Mouse (Mus musculus) gastrocnemius, postnatal 36 days (tissue): ENCODE measurements around the gene Sclt1. TPM values are rescaled to one million over a fixed set of nuclear protein-coding genes. Genes with fewer than 3 reads are reported as not detected.

Experiments used
- DNase-seq, 2 experiments: peaks; one replicate each; pipeline ENCODE4 v3.0.0; 2022
- intact Hi-C: fragments of 180-260 bp; cut with DNase I; formaldehyde crosslinking; loops from one replicate; pipeline ENCODE4 v1.15.1; 2025
- total RNA-seq, 2 experiments: library from RNA; stranded (reverse); gene quantifications; 2 replicates each; pipeline ENCODE4 v1.2.3; 2021

Sclt1 gene
- total RNA-seq, 2 experiments from 2014 or later: 3.3 to 4.8 TPM

DNA sequence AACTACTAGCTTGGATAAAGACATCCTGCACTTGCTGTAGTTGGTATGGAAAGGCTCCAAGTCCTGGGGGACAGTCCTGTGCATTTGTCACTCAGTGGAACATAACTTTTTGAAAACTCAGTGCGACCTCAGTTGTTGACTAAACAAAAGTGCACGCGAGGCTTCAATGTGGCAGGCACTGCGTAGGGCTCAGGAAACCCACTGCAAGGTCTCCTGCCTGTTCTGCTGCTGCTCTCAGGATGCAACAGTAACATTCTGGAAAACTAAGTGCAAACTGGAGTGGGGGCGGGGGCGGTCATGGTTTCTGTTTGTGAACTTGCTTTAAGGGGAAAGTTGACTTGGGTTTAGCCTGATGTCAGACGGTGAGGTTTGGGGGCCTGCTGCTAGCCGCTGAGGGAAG lies 134.8 kb downstream of the Sclt1 start:
- DNase-seq: no peak
- intact Hi-C loops: loop anchor here (10.0 kb wide), 1 partner anchor 543 kb away; no protein-coding TSS in a partner anchor

DNA sequence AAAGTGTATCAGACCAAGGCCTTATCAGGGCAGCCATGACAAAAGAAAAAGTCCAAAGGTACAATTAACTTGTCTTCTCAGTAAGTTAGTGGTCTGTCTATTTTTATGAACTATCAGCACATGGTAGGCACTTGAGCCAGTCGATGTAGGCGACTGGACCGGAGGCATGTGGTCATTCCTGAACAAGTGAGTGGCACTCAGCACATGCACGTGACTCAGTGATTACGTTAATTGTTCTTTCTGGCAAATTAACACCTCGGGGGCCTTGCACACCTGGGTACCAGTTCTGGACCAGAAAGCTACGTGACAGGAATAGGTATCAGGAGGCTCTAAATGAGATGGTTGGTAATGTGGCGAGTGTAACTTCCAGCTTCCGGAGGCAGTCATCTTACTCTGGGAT lies 135.3 kb downstream of the Sclt1 start:
- no peak for DNase-seq
- intact Hi-C loops: loop anchor here (10.0 kb wide), 1 partner anchor 542 kb away; no protein-coding TSS in a partner anchor

DNA sequence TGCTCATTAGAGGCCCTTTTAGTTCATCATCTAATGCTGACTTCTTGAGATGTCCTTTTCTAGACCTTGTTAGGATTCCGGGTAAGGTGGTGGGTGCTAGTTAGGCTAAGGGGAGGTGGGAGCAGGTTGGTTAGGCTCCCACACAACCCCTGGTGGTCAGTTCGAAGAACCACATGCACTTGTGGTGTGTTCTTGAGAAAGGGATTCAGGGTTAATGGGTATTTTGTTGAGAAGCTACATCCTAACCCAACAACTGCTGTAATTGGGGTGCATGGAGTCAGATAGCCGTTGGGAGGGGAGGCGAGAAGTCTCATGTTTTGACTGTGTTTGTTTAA lies 136.0 kb downstream of the Sclt1 start:
- intact Hi-C loops: loop anchor here (10.0 kb wide), 1 partner anchor 541 kb away; no protein-coding TSS in a partner anchor
- no peak for DNase-seq

DNA sequence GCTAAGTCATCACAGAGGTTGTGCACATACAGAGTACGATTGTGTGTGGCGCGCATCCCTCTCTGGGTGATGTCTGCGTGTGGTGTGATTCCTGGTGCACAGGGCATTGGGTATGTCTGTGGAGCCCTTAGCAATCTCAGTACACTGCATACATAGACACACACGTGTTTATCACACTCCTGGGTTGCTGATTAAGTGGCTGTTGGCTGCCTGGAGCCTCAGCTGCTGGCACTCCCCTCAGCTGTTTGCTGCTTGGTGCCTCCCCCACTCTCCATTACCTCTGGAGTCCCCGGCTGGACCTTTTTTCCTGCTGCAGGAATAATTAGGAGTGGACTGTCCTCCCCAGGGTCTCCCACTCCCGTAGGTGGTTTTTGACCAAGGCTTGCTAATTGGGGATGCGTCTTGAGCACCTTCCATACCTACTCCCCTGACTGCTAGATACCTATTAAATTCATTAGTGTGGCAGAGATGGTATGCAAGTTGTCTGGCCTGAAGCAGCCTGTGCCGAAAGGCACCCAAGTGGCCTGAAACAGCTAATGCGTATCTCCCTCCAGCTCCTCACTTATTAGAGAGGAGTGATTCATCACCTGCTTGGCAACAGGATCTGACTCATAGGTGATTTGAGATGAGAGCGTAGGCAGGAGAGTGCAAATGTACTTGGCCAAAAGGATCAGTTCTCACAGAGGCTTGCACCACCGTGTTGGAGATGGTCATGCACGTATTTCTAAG lies 136.5 kb downstream of the Sclt1 start:
- DNase-seq: no peak

DNA sequence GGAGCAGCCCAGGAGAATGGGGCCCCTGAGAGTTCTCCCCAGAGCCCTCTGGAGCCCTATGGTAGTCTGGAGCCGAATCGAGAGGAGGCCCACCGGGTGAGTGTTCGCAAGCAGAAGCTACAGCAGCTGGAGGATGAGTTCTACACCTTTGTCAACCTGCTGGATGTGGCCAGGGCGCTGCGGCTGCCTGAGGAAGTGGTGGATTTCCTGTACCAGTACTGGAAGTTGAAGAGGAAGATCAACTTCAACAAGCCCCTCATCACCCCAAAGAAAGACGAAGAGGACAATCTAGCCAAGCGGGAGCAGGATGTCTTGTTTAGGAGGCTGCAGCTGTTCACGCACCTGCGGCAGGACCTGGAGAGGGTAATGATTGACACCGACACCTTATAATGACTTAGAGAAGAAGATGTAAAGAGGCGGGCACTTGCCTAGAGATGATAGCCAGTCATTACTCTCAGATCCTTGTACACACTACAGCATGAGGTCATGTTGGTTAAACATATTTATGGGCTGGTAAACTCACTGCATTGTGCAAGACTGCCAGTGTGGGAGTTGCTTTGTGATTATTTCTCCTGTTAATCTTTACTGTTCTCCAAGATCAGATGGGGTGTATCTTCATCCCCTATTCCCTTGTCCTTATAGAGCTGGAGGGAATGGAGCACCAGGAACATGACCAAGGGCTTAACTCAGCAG lies 137.5 kb downstream of the Sclt1 start:
- intact Hi-C loops: loop anchor here (5.0 to 10.0 kb wide), 2 partner anchors 37 to 540 kb away; no protein-coding TSS in a partner anchor
- DNase-seq: no peak

More for the DNA sequence above, 136.5 kb downstream of the Sclt1 start:
- intact Hi-C loops: loop anchor here (10.0 kb wide), 1 partner anchor 541 kb away; no protein-coding TSS in a partner anchor

DNA sequence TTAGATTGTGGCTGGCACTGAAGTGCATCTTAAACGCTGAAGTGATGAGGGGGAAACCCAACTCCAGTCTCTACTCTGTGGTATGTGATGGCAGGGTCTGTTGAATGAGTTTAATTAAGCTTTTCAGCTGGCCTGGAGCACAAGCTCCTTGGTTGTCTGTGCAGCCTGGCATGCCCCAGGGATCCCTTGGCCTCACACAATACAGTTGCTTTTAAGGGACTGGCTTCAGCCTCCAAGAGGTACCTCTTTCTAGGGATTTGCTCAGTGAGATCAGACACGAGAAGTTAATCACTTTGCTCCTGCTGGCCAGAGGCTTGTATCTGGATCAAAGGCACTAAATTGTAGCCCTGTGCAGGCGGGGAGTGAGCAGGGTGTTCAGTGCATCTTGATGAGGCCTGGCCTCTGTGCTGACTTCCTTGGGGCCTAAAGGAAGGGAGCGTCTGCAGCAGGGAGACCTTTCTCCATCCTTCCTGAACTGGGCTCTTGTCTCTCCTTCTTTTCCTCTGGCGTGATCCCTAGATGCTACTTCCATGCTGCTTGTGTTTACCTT lies 138.8 kb downstream of the Sclt1 start:
- intact Hi-C loops: loop anchor here (5.0 to 10.0 kb wide), 2 partner anchors 36 to 539 kb away; no protein-coding TSS in a partner anchor
- DNase-seq: no peak

DNA sequence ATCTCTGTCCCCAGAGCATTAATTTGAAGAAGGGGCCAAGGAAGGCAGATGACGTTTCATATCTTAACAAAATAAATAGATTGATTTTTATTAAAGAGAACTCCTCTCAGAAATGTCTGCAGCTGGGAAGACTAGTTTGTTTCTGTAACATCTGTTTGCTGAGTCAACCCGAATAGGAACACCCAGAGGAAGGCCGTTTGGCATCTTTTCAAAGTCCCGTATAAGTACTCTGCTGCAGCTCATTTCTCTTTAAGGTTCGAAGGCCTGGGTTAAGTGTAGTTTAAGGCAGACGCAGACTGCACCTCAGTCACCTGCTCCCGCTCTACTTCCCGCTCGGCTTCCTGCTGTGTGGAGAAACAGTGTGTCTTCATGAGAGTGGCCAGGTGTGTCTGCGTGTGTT lies 139.4 kb downstream of the Sclt1 start:
- intact Hi-C loops: loop anchor here (5.0 to 10.0 kb wide), 2 partner anchors 36 to 538 kb away; no protein-coding TSS in a partner anchor
- DNase-seq: no peak

DNA sequence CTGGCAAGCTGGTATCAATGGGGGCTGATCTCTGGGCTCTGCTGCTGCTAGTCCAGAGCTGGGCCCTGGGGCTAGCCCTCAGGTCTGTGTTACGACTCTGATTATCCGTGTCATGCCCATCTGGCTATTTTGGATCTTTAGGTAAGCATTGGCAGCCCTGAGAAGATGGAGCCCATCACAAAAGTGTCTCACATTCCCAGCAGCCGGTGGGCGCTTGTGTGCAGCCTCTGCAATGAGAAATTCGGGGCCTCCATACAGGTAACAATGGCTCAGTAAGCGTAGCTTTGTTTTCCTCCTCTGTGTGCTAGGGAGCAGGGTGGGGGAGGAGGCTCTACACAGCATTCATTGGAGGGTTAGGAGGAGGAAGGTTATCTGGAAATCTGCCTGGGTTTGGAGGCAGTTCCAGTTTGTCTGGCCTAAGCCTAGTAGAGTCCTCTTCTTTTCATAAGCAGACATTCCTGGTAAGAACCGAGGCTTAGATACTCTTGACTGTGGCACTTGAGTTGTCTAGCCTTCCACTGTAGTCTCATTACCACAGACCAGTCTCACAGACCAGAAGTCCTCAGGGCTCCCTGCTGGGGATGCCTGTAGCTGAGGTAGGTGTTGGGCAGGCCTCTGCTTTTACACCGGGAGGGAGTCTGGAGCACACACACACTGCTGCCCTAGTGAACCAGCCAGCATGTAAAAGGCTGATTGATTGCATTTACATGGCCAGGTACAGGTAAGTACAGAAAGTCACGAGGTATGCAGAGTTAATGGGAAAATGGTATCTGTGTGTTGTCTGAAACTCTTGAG lies 140.9 kb downstream of the Sclt1 start:
- intact Hi-C loops: loop anchor here (5.0 to 10.0 kb wide), 2 partner anchors 34 to 537 kb away; no protein-coding TSS in a partner anchor
- no peak for DNase-seq

DNA sequence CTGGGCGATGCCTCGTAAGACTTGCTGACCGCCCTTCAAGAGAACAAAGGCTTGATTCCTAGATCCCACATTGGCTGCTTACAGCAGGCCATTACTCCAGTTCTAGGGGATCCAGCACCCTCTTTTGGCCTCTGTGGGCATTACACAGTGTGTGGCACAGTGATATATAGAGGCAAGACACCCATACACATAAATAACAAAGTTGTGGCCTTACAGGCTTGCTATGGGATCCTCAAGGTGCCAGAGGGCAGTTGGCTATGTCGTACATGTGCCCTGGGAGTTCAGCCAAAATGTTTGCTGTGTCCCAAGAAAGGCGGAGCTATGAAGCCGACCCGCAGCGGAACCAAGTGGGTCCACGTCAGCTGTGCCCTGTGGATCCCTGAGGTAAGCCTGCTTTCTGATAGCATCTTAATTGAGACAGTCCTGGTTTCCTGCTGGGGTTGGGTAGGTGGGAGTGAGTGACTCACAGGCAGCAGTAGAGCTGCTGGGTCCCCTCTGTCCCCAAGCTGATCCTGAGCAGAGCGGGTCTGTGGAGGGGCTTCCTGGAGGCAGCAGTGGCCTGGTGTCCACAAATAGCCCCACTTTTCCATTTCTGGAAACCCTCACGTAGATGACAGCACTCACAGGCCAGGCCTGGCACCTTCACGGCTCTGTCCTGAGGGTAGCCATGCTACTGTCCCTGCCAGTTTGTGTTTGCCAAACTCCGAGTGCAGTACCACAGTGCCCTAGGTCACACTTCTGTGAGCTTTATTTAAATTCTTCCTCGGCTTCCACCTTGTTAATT lies 142.3 kb downstream of the Sclt1 start:
- peak; percentile 57 to 63 for DNase-seq

DNA sequence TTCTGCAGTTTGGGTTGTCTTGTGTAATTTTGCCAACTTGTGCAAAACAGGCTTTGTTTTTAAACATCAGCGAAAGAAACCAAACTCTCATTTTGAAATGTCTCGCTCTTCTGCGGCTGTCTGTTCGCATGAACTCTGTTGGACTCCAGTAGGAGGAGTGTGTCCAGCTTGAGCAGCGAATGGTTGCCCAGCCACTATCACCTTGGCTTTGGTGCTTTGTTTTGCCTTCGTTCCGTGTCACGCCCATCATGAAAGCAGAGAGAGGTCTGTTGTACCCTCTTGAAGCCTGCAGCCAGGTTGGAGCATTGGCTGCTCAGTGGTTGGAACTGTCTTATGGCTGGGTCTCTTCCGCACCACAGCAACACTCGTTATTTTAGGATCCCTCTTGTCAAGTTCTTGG lies 143.1 kb downstream of the Sclt1 start:
- intact Hi-C loops: no loop called here
- DNase-seq: no peak

More for the DNA sequence above, 142.3 kb downstream of the Sclt1 start:
- intact Hi-C loops: loop anchor here (5.0 to 10.0 kb wide), 2 partner anchors 33 to 535 kb away; no protein-coding TSS in a partner anchor

DNA sequence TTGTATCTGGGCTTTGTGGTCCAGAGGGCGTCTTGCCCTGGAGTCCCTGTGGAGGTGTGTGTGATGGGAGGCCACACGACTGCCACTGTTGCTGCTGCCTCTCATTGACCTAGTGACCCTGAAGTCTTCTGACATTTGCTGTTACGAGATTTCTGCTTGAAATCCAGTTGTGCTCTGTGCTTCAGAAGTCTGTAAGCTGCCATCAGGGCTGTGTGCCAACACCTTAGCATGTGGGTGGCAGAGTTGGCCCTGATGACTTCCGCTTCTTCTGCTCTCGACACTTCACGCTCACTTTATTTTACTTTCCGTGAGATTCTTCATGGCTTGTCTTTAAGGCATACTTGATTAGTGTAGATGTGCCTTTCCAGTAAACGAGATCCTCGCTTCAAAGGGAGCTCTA lies 143.9 kb downstream of the Sclt1 start:
- no peak for DNase-seq
- intact Hi-C loops: no loop called here

DNA sequence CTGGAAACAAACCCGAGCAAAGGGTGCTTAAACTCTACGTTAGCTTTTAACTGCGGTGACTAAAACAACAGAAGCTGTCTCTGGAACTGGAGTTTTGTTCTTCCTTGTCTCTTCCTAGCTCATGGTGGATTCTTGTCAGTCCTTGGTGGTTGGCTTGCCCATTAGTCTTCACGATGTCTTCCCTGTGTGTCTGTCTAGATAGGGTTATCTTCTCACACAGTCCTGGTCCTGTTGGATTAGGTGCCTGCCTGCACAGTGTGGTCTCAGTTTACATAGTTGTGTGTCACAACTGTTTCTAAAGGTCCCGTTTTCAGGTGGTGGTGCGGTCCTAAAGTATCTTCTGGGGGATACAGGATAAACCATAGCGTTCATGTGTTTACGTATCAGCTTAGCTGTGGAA lies 145.3 kb downstream of the Sclt1 start:
- intact Hi-C loops: no loop called here
- DNase-seq: no peak

DNA sequence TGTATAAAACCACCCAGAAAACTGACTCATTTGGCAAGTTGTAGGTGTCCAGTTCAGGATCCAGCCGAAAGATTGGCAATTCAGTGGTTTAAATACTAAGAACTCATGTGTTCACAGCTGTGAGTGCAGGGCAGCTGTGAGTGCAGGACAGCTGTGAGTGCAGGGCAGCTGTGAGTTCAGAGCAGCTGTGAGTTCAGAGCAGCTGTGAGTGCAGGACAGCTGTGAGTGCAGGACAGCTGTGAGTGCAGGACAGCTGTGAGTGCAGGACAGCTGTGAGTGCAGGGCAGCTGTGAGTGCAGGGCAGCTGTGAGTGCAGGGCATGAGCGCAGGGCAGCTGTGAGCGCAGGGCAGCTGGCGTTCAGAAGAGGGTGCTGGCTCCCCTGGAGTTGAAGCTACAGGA lies 147.3 kb downstream of the Sclt1 start:
- DNase-seq: no peak
- intact Hi-C loops: no loop called here

DNA sequence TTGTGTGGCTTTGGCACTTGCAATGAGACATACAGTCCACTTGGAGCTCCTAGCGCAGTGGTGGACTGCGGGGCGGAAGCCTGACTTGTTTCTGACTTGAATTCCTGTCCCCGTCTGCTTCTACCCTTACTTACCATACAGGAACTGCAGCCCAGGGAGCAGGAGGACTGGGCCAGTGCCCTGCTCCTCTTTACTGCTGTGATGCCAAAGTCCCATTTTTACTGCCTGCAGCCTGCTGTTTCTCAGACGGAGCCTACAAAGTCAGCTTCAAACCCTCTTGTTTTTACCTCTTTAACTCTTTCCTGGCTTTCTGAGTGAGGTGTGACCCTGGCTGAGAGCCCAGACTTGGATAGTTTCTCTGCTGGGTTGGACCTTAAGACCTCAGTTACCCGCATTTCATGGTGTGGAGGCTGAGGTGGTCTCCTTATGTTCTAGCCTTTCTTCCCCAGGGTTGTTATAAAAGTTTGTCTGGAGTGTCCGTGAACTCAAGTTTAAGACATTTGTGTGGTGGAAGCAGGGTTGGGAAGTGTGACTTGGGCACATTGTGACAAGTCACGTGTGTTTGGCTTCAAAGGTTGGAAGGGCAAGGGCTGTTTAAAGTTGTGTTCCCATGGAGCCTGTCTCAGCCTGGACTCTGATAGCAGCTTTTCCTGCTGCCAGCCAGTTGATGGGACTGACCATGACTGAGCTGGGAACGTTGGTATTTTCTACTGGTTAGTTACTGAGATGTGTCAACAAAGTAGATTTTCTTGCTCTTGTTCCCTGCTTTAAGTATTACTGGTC lies 148.0 kb downstream of the Sclt1 start:
- intact Hi-C loops: loop anchor here (5.0 kb wide), 2 partner anchors 367 to 412 kb away; no protein-coding TSS in a partner anchor
- no peak for DNase-seq

DNA sequence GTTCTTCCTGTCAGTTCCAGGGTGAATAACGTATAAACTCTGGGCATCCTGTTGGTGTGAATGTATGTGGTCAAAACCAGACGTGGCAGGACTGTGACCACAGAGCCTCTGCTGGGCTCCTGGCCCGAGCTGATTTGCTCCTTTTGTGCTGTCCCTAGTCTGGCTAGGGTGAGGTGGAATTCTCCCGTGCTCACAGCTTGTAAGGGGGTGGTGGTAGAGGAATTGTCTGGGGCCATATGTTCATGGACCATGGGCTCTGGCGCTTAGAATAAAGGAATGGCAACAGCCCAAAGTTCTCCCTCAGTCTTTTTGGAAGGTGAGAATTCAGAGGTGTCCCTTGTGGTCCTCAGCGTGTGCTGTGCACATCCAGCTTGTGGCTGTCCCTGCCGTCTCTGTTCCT lies 149.5 kb downstream of the Sclt1 start:
- intact Hi-C loops: loop anchor here (5.0 kb wide), 2 partner anchors 366 to 411 kb away; no protein-coding TSS in a partner anchor
- DNase-seq: no peak

DNA sequence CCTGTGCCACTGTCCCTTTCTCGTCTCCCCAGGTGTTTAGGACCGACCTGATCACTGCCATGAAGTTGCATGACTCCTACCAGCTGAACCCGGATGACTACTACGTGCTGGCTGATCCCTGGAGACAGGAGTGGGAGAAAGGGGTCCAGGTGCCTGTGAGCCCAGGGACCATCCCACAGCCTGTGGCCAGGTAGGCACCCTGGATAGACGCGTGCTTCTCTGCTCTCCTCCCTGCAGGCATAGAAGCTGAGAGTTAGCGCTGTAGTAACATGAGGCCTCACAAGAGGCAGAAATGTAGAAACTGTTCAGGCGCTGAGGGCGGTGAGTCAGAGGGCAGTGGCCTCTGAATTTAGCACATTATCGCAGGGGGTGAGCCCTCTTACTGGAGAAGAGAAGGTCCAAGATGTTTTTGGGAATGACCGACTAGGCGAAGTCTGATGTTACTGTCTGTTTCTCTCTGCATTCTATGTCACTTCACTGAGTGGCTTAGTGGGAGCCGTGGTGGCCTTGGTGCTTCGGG lies 150.6 kb downstream of the Sclt1 start:
- DNase-seq: no peak
- intact Hi-C loops: loop anchor here (5.0 kb wide), 2 partner anchors 364 to 409 kb away; no protein-coding TSS in a partner anchor

DNA sequence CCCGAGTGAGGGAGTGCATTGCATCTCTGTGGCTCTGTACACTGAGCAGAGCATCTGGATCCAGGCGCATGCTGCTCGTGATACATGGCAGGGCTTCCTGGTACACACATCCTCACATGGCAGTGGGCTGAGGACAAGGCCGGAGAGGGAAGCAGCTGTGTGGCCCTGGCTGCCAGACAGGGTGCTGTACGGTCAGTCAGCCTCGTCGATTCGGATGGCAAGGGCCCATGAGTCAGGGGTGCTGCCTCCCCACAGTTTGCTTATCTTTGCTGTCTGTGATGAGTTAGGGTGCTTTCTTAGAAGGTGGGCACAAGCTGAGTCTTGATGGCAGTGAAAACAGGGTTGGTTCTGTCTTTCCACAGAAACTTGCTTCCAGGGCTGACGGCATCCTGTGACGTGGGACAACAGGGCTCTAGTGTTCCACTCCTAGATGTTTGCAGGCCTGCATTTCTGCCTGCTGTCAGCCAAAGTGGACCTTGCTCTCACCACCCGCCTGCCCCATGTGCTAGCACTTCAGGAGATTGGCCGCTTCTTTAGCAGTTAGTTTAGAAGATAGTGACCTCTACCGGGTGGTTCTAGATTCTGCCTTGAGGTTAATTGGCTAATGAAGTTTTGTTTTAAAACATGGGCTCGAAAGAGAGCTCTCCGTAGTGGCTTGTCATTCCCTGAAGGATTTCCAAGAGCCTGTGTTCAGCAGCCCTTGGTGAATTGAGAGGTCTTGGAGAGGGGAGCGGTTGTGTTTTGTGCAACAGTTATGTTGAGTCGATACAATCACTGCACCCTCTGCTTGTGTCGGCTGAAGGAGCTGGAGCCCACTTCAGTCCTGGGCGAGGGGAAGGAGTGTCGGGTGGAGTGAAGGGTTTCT lies 151.4 kb downstream of the Sclt1 start:
- no peak for DNase-seq
- intact Hi-C loops: loop anchor here (5.0 kb wide), 2 partner anchors 364 to 409 kb away; no protein-coding TSS in a partner anchor
